Mouse (Mus musculus) thymus, postnatal 4 days (tissue): ENCODE data around the gene Krt8.
A peak's percentile ranks its signal among the peaks of the same experiment; 100 is the strongest.
"Not testable (repeated sequence)": the region's sequence is repeated elsewhere in the genome, so short reads cannot be mapped to it uniquely, and the experiment has no call there.

Source experiments
- DNase-seq: peaks from one replicate; pipeline ENCODE4 v3.0.0; 2021

Gene Krt8

DNA sequence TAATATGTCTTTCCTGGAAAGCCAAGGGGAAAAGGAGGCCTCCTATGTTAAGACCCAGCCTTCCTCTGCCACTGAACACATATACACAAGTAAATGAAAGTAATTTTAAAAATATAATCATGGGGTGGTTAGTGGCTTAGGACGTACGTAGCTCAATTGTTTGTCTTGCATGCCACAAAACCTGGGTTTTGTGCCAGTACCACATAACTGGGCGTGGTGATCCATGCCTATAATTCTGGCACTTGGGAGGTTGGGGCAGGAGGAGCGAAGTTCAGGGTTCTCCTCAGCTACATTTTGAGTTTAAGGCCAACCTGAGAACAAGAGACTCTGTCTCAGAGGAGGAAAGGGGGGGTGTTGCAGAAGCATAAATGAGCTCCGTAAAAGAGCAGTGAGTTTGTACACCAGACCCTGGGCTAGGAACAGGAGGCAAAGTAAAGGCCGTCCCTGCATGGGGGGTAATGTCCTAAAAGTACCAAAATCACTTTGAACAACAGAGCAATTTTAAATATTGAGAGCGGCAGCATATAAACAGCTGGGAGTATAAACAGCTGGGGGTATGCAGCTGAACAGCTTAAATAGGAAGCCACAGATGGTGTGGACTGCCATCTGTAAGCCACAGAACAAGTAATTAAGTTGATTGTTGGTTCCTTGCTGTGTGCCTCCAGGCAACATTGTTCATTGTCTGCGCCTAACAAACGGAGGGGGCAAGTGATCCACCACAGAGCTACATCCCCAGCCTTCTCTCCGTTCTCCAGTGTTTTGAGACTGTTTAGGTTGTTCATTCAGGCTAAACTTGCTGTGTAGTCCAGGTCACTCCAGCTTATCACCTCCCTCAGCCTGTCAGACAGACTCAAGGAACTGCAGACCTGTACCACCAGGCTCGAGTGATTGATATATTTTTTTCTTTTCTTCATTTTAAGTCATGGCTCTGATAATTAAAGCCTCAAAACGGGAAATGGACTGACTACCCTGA, 3.1 kb upstream of the Krt8 start:
- DNase-seq: no peak

DNA sequence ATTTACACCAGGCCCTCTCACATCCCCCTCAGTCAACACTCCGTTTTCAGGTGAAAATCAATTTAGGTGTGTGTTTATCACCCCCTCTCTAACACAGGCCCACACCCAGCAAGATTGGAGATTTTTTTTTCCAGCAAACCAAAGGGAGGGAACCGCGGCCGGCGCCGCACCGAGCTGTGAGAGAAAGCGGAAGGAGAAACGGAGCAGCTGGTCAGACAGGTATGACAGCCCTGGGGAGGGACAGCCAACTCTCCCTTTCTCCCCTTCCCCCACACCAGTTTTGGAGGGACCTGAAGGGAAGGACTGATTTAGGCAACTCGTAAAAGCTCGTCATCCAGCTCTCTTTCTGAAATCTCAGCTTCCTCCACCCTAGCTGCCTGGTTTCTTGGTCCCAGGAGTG, 2.0 kb upstream of the Krt8 start:
- DNase-seq: no peak

DNA sequence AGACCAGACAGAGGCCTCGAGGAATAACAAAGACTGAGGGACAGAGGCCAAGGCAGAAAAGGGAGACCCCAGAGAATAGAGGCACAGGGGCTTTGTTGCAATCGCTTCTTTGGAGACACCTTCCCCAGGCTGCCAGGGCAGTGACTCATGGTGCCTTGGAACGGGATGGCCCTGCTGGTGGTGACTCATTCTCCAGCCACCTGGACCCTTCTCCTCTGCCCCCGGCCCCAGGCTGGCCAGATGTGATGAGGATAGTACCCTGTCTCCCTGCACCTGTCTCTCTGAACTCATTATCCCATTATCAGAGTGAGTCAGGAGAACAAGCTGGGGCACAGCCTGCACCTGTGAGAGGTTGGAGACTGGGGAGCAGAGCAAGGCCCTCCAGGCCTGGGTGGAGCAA, 1.0 kb upstream of the Krt8 start:
- DNase-seq: no peak

DNA sequence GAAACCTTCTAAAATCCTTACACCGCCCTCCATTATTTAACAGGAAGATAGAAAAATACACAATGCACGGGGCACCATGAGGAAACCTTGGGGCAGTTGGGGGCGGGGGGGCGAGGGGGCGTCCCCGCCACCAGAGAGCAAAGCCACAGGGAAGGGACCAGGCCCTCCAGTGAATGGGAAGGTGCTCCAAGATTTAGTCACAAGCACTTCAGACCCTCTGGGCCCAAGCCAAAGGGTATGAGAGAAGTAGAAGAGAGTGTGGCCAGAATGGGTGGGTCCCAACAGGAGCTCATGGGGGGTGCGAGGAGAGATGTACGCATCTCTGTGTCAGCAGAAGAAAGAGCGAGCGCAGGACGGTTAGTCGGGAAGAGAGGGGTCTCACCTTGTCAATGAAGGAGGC, 766 bp downstream of the Krt8 start:
- no peak for DNase-seq

DNA sequence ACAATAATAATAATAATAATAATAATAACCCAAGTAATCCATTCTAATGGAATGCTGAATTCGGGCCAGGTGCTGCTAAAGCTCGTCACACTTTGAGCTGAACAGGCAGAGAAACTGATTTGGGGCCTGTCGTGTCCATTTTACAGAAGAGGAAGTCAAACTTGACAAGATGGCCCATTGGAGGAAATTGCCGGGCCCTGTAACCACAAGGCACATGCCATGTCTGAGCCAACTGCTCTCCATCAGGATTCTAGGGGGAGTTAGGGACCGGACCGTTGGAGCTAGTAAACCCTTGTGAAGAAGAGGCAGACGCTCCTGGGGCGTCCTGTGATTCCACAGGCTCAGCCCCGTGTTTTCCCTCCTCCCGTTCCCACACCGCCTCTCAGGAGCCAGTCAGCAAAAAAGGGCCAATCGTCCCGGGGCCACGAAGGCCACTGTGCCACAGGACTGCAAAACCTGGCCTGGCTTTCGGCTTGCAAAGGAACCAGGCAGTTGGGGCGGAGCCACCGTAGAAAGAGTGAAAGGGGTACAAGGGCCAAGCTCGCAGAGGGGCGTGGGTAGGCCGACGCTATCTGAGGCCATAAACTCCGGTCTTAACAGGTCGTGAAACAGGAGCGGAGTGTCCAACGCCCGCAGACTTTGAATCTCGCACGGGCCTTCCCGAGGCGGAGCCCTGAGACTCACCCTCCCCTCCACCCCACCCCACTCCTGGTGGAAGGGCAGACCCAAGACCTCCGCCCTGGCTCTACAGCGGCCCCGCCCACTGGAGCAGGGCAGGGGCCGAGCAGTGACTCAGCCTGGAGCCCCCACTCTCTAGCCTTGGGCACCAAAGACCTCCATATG, 1.4 kb downstream of the Krt8 start:
- DNase-seq: peak; percentile 44

DNA sequence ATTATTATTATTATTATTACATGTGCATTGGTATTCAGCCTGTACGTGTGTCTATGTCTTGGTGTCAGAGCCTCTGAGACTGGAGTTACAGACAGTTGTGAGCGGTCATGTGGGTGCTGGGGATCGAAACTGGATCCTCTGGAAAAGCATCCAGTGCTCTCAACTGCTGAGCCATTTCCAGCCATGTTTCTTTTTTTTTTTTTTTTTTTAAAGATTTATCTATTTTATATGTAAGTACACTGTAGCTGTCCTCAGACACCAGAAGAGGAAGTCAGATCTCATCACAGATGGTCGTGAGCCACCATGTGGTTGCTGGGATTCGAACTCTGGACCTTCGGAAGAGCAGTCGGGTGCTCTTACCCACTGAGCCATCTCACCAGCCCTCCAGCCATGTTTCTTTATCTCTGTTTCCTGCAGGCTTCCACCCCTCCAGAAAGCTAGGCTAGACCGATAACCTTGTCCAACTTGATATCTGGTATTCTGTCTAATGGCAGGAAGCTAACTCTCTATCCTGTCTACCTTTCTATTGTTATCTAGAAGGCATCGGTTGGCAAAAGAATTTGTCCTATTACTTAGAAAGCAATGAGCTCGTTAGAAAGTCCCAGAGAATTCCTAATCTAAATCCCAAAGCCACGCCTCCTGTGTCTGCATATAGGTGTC, 4.5 kb downstream of the Krt8 start:
- DNase-seq: no peak

DNA sequence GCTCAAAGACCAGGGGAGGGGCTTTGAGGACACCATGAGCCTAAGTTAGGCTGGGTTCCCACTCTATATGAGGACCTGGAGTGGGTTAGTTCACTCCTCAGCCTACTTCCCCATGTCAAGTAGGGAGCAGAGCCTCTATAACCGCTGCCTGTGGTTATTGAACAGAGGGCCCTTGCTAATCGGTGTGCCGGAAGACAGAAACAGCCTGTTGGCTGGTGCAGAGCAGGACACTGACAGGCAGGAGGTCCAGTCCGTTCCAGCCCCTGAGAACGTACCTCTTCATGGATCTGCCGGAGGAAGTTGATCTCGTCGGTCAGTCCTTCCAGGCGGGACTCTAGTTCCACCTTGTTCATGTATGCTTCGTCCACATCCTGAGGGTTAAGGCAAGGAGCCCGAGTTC, 5.1 kb downstream of the Krt8 start:
- DNase-seq: no peak

DNA sequence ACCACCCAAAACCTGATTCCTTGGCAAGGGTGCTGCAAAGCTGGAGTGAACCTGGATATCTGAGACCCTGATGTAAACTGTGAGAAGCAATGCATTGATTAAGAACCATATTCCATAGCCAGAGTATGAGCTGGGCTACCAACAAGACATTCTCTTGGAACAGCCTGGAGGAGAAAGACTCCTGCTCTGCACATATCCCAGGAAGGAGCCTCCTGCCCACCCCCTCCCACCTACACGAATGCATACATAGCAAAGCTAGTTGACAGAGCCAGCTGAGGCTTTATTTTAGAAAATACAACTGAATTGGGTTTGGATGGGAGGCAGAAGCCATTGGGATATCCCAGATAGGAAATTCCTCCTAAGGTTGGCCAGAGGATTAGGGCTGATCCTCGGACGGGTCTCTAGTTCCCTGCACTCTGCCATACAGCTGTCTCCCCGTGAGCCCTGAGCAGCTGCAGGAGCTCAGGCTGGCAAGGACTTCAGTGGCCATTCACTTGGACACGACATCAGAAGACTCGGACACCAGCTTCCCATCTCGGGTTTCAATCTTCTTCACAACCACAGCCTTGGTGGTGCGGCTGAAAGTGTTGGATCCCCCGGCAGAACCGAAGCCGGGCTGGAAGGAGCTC, 7.7 kb downstream of the Krt8 start:
- not testable (repeated sequence) for DNase-seq

DNA sequence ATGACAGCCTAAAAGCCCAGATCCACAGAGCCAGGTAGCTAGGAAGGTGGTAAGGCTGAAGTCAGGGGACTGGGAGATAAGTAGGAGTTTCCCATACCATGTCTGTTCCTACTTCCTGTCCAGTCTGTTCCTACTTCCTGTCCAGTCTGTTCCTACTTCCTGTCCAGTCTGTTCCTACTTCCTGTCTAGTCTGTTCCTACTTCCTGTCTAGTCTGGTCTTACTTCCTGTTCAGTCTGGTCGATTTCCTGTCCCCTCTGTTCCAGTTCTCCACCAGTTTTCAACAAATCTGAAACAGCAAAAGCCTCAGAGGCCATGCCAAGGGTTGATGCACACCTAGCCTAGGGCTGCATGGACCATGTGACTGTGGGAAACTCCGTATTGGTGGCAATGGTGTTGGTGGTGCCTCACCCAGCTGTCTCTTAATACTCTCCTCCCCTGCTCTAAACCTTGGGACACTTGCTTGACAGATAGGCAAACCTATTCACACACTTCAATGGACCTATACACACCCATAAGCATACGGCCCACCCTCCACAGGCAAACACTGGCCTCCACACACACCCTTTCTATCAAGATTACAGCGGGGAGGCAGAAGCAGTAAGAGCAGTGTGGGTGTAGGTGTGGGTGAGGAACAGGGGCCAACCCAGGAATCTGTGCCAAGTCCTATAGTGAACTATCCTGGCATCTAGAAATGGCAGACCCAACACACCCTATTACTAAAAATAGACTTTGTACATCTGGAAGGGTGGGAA, 8.6 kb downstream of the Krt8 start:
- no peak for DNase-seq

DNA sequence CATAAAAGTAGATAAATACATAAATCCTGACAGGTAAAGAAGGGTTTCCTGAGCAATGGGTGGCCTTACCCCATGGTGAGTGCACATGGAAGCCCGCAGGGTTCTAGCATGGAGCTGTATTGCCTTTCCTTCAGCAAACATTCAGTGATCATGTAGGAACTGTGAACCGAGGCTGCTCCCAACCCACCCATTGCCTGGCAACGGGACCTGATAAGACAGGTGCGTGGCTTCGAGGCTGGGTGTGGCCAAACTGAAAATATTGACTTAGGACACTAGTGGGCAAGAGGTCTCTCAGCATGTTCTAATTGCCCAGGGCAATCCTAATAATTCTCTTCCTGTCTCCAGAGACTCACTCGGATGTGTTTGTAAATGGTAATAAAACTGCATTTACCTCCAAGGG, 9.9 kb downstream of the Krt8 start:
- DNase-seq: no peak

DNA sequence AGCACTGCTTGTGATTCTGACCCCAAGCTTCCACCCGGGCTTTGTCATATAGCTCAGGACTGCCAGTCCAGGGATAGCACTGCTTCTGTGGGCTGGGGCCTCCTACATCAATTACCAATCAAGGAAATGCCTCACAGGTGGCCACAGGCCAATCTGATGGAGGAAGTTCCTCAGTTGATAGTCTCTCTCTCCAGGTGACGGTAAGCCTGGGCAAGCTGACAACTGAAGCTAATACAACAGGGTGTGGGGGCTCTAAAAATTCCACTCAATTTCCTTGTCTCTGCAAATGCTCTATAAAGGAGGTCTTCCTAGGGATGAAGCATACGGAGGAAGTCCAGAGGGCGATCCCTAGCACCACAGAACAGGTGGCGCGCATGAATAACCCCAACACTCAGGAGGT, 13.3 kb downstream of the Krt8 start:
- DNase-seq: no peak

DNA sequence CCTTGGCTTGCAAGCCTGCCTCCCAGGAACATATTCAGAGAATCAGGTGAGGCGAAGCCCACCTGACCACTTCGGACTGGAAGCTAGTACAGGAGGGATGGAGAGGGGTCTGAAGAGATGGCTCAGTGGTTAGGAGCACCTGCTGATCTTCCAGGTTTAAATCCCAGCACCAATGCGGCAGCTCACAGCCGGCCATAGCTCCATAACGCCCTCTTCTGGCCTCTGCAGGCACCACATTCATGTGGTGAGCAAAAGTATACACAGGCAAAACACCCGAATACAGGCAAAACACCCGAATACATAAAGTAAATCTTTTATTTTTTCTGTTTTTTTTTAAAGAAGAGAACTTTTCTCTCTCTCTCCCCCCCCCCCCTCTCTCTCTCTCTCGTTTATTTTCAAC, 15.6 kb downstream of the Krt8 start:
- no peak for DNase-seq

DNA sequence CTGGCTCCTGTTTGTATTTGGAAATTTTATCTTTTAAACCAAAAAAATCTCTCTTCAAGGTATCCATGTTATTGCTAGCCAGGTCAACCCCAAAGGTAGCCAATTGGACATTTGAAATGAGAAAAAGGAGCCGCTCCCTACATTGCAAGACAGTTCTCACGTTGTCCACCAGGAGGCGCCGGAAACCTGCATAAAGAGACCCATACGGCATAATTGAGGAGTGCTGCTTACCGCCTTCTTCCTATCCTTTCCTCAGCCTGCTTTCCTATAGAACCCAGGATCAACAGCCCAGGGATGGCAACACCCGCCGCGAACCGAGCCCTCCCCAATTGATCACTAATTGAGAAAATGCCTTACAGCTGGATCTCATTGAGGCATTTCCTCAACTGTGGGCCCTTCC, 16.2 kb downstream of the Krt8 start:
- DNase-seq: peak; percentile 88

DNA sequence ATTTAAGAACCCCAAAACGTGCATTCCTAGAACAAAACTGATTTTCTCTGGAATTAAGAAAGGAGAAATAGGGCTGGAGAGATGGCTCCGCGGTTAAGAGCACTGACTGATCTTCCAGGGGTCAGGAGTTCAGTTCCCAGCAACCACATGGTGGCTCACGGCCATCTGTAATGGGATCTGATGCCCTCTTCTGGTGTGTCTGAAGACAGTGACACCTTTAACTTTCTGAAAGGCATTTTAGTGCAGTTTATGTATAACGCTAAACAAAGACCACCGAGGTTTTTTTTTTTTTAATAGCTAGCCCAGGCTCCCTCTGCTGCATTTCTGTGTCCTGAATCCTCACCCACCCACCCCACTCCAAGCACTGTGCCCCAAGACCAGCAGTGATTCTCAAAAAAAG, 19.5 kb downstream of the Krt8 start:
- no peak for DNase-seq

DNA sequence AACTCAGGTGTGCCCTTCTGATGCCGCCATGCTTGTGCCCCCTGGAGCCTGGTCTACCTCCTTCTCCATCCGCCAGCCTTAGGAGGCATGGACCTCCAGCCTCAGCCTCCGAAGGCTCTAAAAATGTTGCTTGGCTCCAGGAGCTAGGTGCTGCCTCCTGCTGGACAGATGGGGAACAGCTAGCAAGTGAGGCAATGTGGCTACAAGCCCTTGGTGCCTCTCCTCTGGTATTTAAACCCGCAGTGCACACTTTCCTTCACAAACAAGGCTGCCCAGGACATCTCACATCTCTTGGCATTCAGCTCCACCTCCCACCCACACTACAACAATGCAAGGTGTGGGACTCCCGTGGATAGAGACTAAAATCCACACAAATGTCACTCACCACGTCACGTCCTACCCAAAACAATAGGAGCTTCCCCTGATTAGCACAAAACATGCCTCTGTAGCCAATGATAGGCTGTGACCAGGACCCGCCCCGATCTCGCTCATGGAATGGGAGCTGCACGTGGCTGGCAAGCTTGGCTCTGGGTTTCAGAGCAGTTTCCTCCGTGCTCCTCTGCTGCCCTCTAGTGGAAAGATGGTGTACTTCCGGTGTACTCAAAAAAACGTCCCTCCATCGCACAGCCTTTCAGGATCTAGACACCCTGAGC, 20.2 kb downstream of the Krt8 start:
- DNase-seq: peak; percentile 87

DNA sequence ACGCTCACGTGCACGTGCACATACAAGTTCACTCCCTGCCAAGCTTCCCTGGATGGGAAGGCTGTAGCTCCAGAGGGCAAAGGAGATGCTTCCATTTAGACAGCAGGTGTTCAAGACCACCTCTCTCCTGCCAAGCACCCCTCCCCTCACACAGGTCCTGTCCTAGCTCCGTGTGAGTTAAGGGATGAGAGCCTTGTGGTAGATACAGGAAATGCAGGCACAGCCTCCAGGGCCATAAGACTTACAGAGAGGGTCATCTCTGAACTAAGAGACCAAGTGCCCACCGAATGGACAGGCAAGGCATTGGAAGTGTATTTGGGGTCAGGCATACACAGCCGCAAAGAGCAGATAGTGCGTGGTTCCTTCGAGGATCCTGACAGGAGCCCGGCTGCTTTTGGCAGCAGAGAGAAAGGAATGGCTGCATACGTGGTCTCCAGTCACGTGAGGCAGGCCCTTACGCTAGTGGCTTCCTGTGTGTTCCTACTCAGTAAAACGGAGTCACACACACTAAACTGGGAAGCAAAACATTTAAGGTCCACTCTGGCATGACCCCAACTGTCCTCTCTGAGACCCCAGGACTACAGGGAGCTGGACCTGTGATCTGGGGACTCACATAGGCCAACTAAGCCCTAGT, 20.9 kb downstream of the Krt8 start:
- no peak for DNase-seq

DNA sequence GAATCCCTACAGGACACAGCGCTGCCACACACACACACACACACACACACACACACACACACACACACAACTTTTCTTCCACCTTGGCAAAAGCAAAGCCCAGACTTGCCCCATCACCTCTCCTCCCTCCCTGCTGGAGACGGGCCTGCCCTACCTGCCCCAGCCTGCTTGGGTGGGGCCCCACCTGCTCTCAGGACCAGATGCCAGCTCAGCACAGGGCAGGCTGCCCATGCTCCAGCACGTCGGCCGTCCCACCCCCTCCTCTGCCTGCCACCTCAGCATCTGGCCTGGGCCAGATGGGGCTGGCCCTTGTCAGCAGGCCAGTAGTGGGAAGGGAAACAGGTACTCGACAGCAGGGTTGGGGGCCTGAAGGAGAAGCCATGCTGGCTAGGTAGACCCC, 23.4 kb downstream of the Krt8 start:
- no peak for DNase-seq

DNA sequence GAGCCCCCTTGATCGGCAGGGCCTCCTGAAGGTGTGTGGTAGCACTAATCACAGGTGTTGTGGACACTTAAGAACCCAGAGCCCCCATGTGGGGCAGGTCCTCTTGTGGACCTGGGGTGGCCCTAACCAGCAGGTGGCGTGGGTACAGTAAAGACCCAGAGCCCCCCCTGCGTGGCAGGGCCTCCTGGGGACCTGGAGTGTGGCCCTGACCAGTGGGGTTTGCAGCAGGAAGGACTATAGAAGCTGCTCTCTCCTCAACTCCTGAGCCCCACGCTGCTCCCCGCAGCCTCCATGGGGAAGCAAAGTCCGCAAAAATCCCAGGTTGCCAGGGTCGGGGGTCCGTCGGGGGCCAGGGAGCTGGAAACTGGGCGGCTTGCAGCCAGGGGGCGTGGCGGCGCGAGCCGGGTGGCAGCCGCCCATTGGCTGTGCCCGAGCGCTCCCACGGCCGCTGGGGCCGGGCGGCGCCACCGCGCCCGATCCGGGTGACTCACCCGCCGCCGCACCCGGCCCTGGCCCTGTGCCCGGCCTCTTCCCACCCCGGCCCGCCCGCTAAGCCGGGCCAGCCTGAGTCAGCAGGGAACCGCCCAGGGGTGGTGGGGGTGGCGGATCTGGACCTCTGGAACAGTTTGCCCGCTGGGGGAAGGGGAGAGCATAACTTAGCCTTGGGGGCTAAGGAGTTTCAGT, 27.1 kb downstream of the Krt8 start:
- peak; percentile 61 for DNase-seq

DNA sequence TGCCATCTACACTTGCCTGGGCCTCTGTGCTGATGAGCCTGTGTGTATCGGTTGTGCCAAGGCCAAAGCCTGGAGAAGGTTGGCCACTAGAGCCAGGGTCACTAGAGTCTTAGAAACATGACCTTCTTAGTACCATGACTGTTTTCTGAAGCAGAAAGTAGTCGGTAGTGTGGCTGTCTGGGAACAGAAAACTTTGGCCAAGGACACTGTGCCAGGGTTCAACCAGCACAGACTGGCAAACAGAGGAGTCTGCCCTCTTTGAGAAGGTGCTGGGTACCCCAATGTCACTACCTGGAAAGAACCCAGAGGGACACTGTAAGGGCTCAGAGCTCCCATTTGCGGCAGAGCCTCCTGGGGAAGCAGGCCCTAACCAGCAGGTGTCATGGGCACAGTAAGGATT, 27.6 kb downstream of the Krt8 start:
- DNase-seq: no peak

DNA sequence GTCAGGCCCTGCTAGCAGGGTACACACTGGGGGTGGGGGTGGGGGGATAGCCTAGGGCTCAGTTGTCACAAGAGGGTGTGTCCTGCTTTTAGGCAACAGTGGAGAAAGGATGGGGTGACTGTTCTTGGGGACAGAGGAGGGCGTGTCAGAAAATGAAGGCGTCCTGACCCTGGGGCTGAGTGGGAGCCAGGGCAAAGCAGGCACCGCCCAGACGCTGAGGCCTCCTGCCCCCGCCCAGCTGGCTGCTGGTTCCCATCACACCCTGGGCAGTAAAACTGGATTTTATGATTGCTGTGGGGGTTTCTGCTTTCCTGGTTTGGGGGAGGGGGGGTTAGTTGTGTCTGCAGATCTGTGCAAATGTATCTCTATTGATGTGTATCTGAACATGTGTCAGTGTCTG, 28.3 kb downstream of the Krt8 start:
- DNase-seq: no peak
